Mouse (Mus musculus) small intestine, adult 10 weeks (tissue): ENCODE results near the gene Sapcd1. TPM values are rescaled to one million over a fixed set of nuclear protein-coding genes. Genes with fewer than 3 reads are reported as not detected.

Experiments
- polyA plus RNA-seq: library from polyadenylated mRNA; stranded (reverse); fragments of 350-450 nt; fragmentation: Illumina TruSeq; extraction: RNeasy Lipid Tissue Mini Kit (QIAGEN cat#74804); gene quantifications from one replicate; pipeline ENCODE4 v1.2.3, GENCODE M21; 2014; ENCODE audit warnings: low replicate concordance

Gene Sapcd1
- polyA plus RNA-seq, result not detected

DNA sequence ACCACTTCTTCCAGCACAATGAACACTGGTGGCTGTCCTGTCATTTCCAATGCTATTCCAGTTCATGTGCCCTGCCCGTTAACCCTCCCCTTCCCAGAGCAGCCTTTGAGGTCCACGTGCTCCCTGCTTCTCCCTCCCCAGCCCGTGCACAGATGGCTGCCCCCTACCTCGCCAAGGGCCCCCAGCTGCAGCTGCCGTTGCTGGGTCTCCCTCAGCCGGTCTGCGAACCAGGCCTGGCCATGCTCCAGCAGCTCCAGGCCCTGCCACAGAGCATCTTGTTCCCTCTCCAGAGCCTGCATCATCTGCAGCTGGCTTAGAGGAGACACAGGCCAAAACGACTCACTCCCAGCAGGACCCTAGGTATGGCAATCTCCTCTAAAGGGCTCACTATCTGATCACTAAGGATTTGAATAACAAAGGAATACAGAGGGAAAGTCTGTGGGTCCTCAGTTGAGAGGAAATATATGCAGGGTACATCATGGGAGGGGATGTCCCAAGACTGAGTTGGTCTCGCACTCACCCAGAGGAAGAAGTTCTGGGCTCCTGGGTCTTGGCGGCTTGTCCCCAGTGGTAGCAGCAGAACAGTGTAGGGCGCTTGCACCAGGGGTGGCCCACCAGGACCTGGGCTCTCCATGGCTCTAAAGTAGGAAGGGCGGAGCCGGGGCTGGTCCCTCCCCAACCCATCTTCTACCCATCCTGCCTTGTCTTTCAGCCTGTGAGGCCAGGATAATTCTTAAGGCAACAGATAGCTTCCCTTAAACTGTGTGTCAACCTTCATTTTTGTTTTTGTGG lies at the start of gene Sapcd1:
TSS of gene Sapcd1 (minus strand) at position 740 of the 792 bp plus-strand sequence.

DNA sequence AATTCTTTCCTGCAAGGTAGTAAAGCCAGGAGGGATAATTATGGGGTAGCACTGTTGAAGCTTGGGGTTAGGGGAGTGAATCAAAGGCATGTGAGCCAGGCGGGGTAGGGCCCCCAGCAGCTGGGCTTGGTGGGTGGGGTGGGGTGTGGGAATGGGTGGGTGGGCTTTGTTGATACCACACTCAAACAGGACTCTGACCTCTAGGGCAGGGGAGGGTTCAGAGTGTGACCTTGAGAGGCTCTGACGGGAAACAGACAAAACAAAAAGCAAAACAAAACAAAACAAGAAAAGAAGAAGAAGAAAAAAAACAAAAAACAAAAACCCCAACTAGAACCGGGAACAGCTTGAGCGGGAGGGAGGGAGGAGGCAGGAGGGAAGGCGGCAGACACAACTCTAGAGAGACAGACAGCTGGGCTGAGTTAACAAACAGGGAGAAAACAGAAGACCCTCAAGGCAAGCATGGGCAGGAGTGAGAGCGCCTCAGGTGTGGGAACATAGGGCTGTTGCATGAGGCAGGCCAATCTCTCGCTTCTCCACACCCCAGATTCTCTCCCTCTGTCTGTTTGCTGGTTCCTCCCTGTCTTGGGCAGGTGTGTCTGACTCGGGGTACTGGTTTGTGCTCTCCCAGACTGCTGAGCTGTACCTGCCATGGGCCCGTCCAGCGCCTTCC lies 48.8 kb upstream of the Sapcd1 start, which contains the start of gene Ly6g6e:
TSS of gene Ly6g6e (plus strand) at position 396 of the 670 bp plus-strand sequence.

DNA sequence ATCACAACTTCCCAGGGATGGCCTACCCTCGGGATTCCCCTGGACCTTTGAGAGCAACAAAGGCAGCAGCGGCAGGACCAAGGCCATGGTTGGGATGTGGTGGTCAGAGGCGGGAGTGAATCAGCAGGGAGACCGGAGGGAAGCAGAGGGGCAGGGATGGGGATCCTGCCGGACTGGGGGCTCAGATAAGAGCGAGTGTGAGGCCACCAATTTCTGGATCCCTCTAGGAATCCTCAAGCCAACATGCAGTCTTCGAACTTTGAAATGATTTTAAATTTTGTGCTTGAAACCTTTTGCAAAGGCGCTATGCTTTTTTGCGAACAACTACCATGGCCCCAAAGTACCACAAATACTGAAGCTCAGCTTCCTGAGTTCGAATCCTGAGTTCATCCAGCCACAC lies 38.3 kb upstream of the Sapcd1 start, which contains the start of gene Mpig6b:
TSS of gene Mpig6b (minus strand) at position 101 of the 400 bp plus-strand sequence.

DNA sequence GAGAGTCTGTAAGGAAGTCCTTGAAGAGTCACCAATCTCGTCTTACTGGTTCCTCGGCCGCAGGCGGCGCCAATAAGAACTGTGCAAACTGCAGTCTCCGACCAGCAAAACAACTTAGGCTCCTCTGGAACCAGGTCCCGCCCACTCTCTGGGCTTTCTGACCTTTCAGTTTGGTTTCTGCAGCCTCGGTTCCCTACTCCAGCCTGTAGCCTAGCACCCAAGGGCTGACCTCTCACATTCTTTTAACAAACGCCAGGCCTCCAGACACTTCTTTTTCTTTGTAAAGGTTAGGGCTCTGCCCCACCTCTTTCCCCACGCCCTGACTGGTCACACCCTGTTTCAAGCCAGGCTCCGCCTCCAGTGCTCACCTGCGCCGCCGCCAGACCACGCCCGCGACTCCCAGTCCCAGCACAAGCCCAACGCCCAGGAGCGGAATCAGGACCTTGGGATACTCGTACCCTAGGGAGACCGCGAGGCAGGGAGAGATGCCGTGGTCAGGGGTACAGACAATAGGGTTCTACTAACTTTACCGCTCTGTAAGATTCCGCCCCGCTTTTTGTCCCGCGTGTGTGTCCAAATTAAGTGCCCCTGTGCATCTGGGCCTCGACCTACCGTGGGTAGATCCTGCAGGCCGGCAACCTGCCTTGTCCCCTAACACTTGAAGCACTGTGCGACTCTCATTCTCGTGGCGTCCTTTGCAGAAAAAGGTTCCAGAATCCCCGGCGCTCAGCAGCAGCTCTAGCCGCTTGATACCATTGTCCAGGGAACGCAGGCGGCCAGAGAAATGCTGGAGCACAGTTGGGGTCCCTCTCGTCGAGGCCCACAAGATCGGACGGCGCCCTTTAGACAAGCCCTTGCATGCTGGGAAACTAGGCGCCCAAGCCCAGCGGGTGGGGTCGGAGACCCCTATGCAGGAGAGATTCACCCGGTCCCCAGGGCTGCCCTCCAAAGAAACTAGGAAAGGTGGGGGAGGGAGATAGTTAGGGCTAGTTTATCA lies 37.4 kb upstream of the Sapcd1 start, which contains the start of gene Ly6g6c:
TSS of gene Ly6g6c (plus strand) at position 438 of the 997 bp plus-strand sequence.

DNA sequence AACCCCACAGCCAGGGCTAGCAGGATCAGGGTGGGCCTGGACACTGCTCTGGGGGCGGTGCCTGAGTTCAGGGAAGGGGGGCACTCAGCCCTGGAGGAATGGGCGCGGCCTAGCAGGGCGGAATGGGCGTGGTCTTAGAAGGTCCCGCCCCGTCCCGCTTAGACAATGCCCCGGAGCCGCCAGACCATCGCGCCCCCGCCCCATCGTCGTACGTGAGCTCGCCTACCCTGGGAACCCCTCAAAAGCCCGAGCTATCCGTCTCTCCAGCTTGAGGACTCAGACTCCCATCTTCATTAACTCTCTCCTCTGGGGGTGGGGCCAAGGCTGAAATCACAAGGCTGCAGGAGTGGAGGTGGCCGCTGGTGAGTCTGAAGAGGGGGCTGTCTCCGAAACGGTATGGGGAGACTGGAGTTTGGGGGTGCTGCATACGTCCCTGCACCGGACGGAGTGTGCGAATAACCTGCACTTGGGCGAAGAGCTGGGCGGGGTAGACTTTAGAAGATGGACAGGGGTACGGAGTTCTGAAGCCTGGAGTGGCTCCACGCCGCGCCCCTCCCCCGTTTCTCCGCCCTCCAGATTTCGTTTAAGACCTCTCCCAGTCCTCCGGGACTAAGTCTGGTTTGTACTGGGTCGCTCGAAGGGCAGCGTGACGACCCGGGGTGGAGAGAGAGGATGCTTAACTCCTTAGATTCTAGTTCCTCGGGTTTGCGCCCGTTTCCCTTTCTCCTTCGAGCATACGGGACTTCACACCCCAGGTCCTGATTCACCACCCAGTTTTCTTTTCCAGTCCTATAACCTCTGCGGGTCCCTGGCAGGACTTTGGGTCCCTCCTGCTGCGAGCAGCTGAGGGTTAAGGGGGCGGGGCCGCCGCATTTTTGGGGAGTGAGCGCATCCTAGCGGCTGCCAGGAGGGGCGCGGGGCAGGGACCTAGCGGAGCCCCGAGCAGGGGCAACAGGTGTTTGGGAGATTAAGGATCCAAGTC lies 31.4 kb upstream of the Sapcd1 start, which contains the start of gene Ddah2:
TSS of gene Ddah2 (plus strand) at position 125 of the 982 bp plus-strand sequence.

DNA sequence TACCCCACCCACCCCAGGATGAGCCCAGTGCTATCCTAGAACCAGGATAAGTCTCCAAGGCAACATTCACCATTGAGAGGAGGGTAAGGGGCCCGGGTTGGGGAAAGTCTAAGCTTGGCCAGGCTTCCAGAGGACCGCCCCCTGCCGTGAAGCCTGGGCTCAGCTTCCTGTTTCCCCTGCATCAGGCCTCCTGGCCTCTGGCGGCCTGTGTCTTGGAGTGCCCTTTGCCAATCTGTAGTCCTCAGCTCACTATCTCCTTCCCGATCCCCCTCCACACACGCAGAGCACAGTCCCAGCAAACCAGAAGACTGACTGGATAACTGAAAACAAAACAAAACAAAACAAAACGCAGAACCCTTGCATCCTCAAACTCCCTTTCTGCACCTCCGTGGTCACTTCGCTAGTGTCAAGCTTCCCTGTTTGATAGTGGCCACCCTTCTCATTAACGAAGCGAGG lies 21.8 kb upstream of the Sapcd1 start, which contains the start of gene Clic1:
TSS of gene Clic1 (plus strand) at position 406 of the 456 bp plus-strand sequence.

DNA sequence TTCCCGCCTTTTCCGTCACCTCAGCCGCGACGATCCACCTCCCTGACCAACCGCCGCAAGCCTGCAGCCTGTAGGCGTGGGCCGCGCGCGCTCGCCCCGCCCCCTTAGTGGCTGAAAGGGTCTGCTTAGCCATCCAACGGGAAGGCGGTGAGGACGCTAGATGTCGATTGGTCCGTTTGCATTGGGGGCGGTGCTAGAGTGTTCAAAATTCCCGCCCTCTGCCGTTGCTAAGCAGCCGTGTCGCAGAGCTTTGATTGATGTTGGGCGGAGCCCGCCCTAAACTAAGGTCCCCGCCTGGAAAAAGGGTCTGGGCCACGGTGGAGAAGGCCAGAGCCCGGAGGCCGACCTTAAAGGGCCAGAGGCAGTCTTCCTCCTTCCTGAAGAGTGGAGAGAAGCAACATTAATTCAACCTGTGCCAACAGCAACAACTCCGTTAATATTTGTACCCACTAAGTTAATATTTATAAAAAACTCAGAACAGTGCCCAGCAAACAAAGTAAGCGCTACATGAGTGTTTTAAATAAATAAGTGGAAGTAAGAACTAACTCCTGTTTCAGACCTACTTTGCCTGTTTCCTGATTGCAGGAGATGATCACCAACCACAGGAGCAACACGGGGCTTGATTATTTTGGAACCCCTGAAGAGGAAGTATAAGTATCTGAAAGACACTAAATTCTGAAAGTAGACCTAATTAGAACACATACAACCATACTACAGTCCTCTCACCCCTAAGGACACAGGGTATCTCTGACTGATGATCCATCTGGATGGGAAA lies 19.1 kb upstream of the Sapcd1 start, which contains the start of gene Msh5:
TSS of gene Msh5 (minus strand) at position 65 of the 775 bp plus-strand sequence.

DNA sequence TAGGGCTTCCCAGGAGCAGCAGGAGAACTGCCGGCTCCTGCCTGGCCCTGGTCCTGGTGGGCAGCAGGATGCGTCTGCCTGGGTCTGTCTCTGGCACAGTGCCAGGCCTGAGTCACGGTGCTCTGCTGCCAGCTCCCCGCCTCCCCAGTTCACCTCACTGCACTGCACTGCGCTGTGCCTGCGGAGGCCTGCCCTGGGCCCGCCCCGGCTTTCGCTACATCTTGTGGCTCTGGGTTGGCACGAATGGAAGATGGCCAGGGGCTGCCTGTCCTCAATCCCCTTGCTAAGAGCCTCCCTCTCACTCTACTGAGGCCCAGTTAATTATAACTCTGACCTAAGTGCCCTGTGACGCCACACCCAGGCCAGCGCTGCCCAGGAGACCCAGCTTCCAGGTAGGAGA lies 11.4 kb downstream of the Sapcd1 start, which contains the start of gene Vwa7:
TSS of gene Vwa7 (plus strand) at position 204 of the 400 bp plus-strand sequence.

DNA sequence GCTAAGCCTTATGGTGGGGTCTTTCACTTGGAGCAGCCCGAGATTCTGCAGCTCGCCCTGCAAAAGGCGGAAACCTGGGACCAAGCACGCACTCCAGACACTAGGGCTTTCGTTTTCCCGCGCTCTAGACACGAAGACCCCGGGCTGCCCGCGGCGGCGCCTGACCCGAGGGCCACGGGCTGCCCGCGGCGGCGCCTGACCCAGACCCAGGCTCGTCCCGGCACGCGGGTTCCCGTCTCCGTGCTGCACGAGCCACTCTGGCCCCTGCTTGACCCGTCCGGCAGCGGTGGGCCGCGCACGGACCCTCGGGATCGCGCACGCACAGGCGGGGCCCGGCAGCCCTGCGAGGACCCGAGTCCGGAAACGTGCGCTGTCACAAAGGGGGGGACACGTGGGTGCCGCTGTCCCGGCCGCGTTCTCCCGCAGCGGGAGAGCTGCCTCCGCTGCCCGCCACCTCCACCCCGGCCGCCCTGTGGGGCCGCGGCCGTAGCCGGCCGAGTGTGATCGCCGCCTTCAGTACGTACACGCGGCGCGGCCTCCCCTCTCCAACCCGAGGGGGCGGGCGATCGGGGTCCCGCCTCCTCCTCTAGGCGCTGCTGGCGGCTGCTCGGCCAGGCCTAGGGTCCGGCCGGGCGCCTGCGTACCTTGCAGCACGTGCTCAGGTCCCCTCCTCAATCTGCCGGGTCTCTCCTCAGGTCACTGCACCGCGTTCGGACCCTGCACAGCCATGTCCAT lies 26.9 kb downstream of the Sapcd1 start, which contains the start of gene Vars:
TSS of gene Vars (plus strand) at position 271 of the 735 bp plus-strand sequence.

DNA sequence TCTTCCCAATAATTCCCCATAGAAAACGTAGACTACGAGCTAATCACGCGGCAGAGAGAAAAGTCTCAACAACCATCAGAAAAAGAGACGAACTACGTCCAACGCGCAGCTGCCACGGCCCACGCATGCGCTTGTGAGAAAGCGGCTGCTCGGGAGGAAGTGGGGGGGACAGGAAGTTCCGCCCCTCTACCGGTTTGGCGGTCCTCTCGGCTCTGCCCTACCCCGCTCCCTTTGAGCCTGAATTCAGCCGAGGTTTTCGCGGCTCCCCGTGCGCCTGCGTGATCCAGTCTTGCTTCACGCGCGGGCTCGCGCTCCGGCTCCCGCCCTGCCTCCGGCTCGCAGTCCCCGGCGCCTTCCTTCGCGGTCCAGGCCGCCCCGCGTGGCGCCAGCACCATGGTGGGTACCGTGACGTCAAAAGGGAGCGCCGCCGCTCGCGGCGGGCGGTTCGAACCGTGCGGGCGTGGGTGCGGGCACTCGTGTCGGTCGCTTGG lies 46.1 kb downstream of the Sapcd1 start, which contains the start of gene Lsm2:
TSS of gene Lsm2 (plus strand) at position 173 of the 491 bp plus-strand sequence.

Other genes with a start within 250 kb of the Sapcd1 start
- gene Cyp21a1, start 223.5 kb downstream of the Sapcd1 start, polyA plus RNA-seq, result not detected
- 17.0 TPM for gene Stk19, start 191.1 kb downstream of the Sapcd1 start, polyA plus RNA-seq
- gene Dxo, start 191.0 kb downstream of the Sapcd1 start, polyA plus RNA-seq, result 1.6 TPM
- gene Skiv2l, start 177.8 kb downstream of the Sapcd1 start, polyA plus RNA-seq, result 4.8 TPM
- 0.41 TPM for gene Nelfe, start 177.6 kb downstream of the Sapcd1 start, polyA plus RNA-seq
- gene Cfb, start 165.5 kb downstream of the Sapcd1 start, polyA plus RNA-seq, result 20.3 TPM
- gene Zbtb12, start 148.5 kb downstream of the Sapcd1 start, polyA plus RNA-seq, result 1.3 TPM
- gene Gm20547, start 146.0 kb downstream of the Sapcd1 start, polyA plus RNA-seq, result 2.4 TPM
- gene C2, start 129.8 kb downstream of the Sapcd1 start, polyA plus RNA-seq, result not detected
- gene Ehmt2, start 129.5 kb downstream of the Sapcd1 start, polyA plus RNA-seq, result 5.3 TPM
- 2.7 TPM for gene Slc44a4, start 113.5 kb downstream of the Sapcd1 start, polyA plus RNA-seq
- 3.6 TPM for gene Neu1, start 96.8 kb downstream of the Sapcd1 start, polyA plus RNA-seq
- gene Hspa1b, start 68.8 kb downstream of the Sapcd1 start, polyA plus RNA-seq, result 1.3 TPM
- not detected for gene Gm20481, start 58.1 kb downstream of the Sapcd1 start, polyA plus RNA-seq
- gene Hspa1a, start 55.9 kb downstream of the Sapcd1 start, polyA plus RNA-seq, result 0.52 TPM
- not detected for gene Hspa1l, start 55.3 kb downstream of the Sapcd1 start, polyA plus RNA-seq
- gene Lsm2, start 46.2 kb downstream of the Sapcd1 start, polyA plus RNA-seq, result 12.4 TPM
- 0.37 TPM for gene Vars, start 27.0 kb downstream of the Sapcd1 start, polyA plus RNA-seq
- 0.11 TPM for gene Vwa7, start 11.4 kb downstream of the Sapcd1 start, polyA plus RNA-seq
- gene Msh5, start 18.7 kb upstream of the Sapcd1 start, polyA plus RNA-seq, result 0.93 TPM
- gene Clic1, start 21.9 kb upstream of the Sapcd1 start, polyA plus RNA-seq, result 31.3 TPM
- not detected for gene Ddah2, start 31.0 kb upstream of the Sapcd1 start, polyA plus RNA-seq
- gene Ly6g6c, start 37.4 kb upstream of the Sapcd1 start, polyA plus RNA-seq, result not detected
- gene Mpig6b, start 38.2 kb upstream of the Sapcd1 start, polyA plus RNA-seq, result 0.59 TPM
- gene Ly6g6e, start 48.9 kb upstream of the Sapcd1 start, polyA plus RNA-seq, result not detected
- not detected for gene Ly6g6d, start 50.0 kb upstream of the Sapcd1 start, polyA plus RNA-seq
- gene Ly6g6f, start 57.6 kb upstream of the Sapcd1 start, polyA plus RNA-seq, result not detected
- 3.7 TPM for gene Abhd16a, start 61.2 kb upstream of the Sapcd1 start, polyA plus RNA-seq
- not detected for gene Ly6g5c, start 80.3 kb upstream of the Sapcd1 start, polyA plus RNA-seq
- not detected for gene Ly6g5b, start 87.4 kb upstream of the Sapcd1 start, polyA plus RNA-seq
- gene Gpank1, start 93.4 kb upstream of the Sapcd1 start, polyA plus RNA-seq, result 2.3 TPM
- 112 TPM for gene Csnk2b, start 94.0 kb upstream of the Sapcd1 start, polyA plus RNA-seq
- gene D17H6S53E, start 98.4 kb upstream of the Sapcd1 start, polyA plus RNA-seq, result 1.7 TPM
- gene Apom, start 104.0 kb upstream of the Sapcd1 start, polyA plus RNA-seq, result not detected
- 9.2 TPM for gene Bag6, start 107.2 kb upstream of the Sapcd1 start, polyA plus RNA-seq
- 7.5 TPM for gene Prrc2a, start 136.9 kb upstream of the Sapcd1 start, polyA plus RNA-seq
- 8.4 TPM for gene Aif1, start 148.1 kb upstream of the Sapcd1 start, polyA plus RNA-seq
- gene Lst1, start 160.4 kb upstream of the Sapcd1 start, polyA plus RNA-seq, result not detected
- not detected for gene Ltb, start 166.4 kb upstream of the Sapcd1 start, polyA plus RNA-seq
- not detected for gene Tnf, start 174.0 kb upstream of the Sapcd1 start, polyA plus RNA-seq
- gene Lta, start 177.3 kb upstream of the Sapcd1 start, polyA plus RNA-seq, result not detected
- not detected for gene Gm16181, start 192.8 kb upstream of the Sapcd1 start, polyA plus RNA-seq
- gene Atp6v1g2, start 205.6 kb upstream of the Sapcd1 start, polyA plus RNA-seq, result 1.9 TPM
- gene Nfkbil1, start 207.8 kb upstream of the Sapcd1 start, polyA plus RNA-seq, result not detected
- 4.0 TPM for gene Ddx39b, start 213.7 kb upstream of the Sapcd1 start, polyA plus RNA-seq
- 51.6 TPM for gene H2-D1, start 234.7 kb upstream of the Sapcd1 start, polyA plus RNA-seq